Mouse (Mus musculus) heart, postnatal 0 days (tissue): ENCODE measurements around the gene Aire. TPM values are rescaled to one million over a fixed set of nuclear protein-coding genes. Genes with fewer than 3 reads are reported as not detected.

Source experiments
- ATAC-seq: fragments of 200-750 bp; cut with Nextera tagmentation; 2 replicates; pipeline ENCODE4 v1.8.0; 2017; ENCODE audit warnings: low read depth, moderate number of reproducible peaks, moderate library complexity; ENCODE audit not compliant: insufficient read depth
- DNase-seq: peaks from one replicate; pipeline ENCODE4 v3.0.0-alpha.2; 2016; ENCODE audit warnings: low spot score
- H3K27ac ChIP-seq: fragments of 300-500 bp; sonication (generic); 2 replicates; pipeline ENCODE4 v1.5.1; 2014; ENCODE audit warnings: low read depth, mild to moderate bottlenecking
- H3K27me3 ChIP-seq: fragments of 300-500 bp; sonication (generic); 2 replicates; pipeline ENCODE4 v1.6.1; 2014; ENCODE audit warnings: low read length, mixed read lengths; ENCODE audit not compliant: control insufficient read depth, insufficient read depth
- H3K36me3 ChIP-seq: fragments of 300-500 bp; sonication (generic); replicated peaks from 2 replicates; pipeline ENCODE4 v1.6.1; 2014; ENCODE audit warnings: low read length, mixed read lengths; ENCODE audit not compliant: control insufficient read depth, insufficient read depth
- H3K4me1 ChIP-seq: fragments of 300-500 bp; sonication (generic); 2 replicates; pipeline ENCODE4 v1.6.1; 2014; ENCODE audit warnings: antibody characterized with exemption; ENCODE audit not compliant: control insufficient read depth, insufficient read depth
- H3K4me2 ChIP-seq: fragments of 300-500 bp; sonication (generic); 2 replicates; pipeline ENCODE4 v1.6.1; 2014; ENCODE audit warnings: low read depth, mild to moderate bottlenecking, low read length, moderate library complexity
- H3K4me3 ChIP-seq: fragments of 300-500 bp; sonication (generic); 2 replicates; pipeline ENCODE4 v1.5.1; 2014; ENCODE audit warnings: low read depth, low read length
- H3K9ac ChIP-seq: fragments of 300-500 bp; sonication (generic); replicated peaks from 2 replicates; pipeline ENCODE4 v1.6.1; 2014; ENCODE audit warnings: low read depth, low read length, mixed read lengths
- H3K9me3 ChIP-seq: fragments of 300-500 bp; sonication (generic); replicated peaks from 2 replicates; pipeline ENCODE4 v1.6.1; 2016; ENCODE audit warnings: low read length; ENCODE audit not compliant: control insufficient read depth
- CTCF ChIP-seq: IDR thresholded peaks from 2 replicates; pipeline ENCODE4 v1.5.1; 2016; ENCODE audit warnings: antibody characterized with exemption, control low read depth, low read depth
- EP300 ChIP-seq: IDR thresholded peaks from 2 replicates; pipeline ENCODE4 v1.6.1; 2016; ENCODE audit warnings: antibody characterized with exemption, low read depth
- WGBS: fragments of 180-500 bp; shearing (Covaris S2); extraction: QIAGEN DNeasy Blood & Tissue Kit; methylation state at CpG from one replicate; pipeline ENCODE4 v1.1.7; 2014; 5-methylcytosine and 5-hydroxymethylcytosine counted together
- polyA plus RNA-seq: library from polyadenylated mRNA; unstranded; fragments of >200 nt; fragmentation: Nextera tagmentation; extraction: Ambion mirVana; gene quantifications from 2 replicates; pipeline ENCODE4 v1.2.1, GENCODE M21; 2015
- total RNA-seq: library from RNA; depleted of rRNA; stranded (reverse); fragments of >200 nt; gene quantifications from 2 replicates; pipeline ENCODE4 v1.2.3, GENCODE M21; 2014; ENCODE audit warnings: low replicate concordance; rRNA removed

Gene Aire
- total and polyA plus RNA-seq, 2 experiments from 2014 or later = not detected

GRCm38 (mm10) chr10:77985775-77986174 is 57.6 kb downstream of the Aire start:
- Histone ChIP-seq H3K36me3 (peaks cover 42% of the 10 kb centered on the region), H3K4me3 (no peak overlapping the region), H3K4me2 (no peak overlapping the region), H3K9ac (no peak overlapping the region), H3K9me3 (no peaks in the 10 kb centered on the region), H3K27ac (no peak overlapping the region), H3K4me1 (no peaks in the 10 kb centered on the region), H3K27me3 (no peaks in the 10 kb centered on the region)
- no peak for TF ChIP-seq CTCF
- no peak for TF ChIP-seq EP300
- 70% methylated on average over 5 of the region's 5 CpGs for WGBS
- DNase-seq (no peak), ATAC-seq (no peak)

GRCm38 (mm10) chr10:77984660-77985059 is 58.8 kb downstream of the Aire start:
- Histone ChIP-seq H3K4me1 (no peaks in the 10 kb centered on the region), H3K4me2 (no peak overlapping the region), H3K4me3 (no peak overlapping the region), H3K9ac (no peak overlapping the region; the same call in 1 of the 2 replicates), H3K27me3 (no peaks in the 10 kb centered on the region), H3K27ac (no peak overlapping the region), H3K36me3 (peaks cover 31% of the 10 kb centered on the region), H3K9me3 (no peaks in the 10 kb centered on the region)
- DNase-seq (peak; percentile 88), ATAC-seq (peak; percentile 84)
- TF ChIP-seq EP300 = no peak
- peak; percentile 94 for TF ChIP-seq CTCF
- 1% methylated on average over 4 of the region's 4 CpGs for WGBS

Other genes starting within 250 kb of the Aire start
- gene Gm9639, start 248.5 kb downstream of the Aire start, total RNA-seq = not detected in 2 replicates
- not detected in 2 replicates for gene Gm9639, start 248.5 kb downstream of the Aire start, polyA plus RNA-seq
- gene Gm19668, start 244.5 kb downstream of the Aire start, total RNA-seq = not detected in 2 replicates
- gene Gm19668, start 244.5 kb downstream of the Aire start, polyA plus RNA-seq = not detected in 2 replicates
- not detected in 2 replicates for gene Gm9507, start 231.8 kb downstream of the Aire start, total RNA-seq
- not detected in 2 replicates for gene Gm9507, start 231.8 kb downstream of the Aire start, polyA plus RNA-seq
- gene Gm2696, start 228.9 kb downstream of the Aire start, total RNA-seq = not detected in 2 replicates
- gene Gm2696, start 228.9 kb downstream of the Aire start, polyA plus RNA-seq = not detected in 2 replicates
- gene Krtap10-4, start 216.5 kb downstream of the Aire start, total RNA-seq = not detected in 2 replicates
- not detected in 2 replicates for gene Krtap10-4, start 216.5 kb downstream of the Aire start, polyA plus RNA-seq
- not detected in 2 replicates for gene Krtap10-10, start 207.7 kb downstream of the Aire start, total RNA-seq
- gene Krtap10-10, start 207.7 kb downstream of the Aire start, polyA plus RNA-seq = not detected in 2 replicates
- gene Gm36176, start 196.8 kb downstream of the Aire start, total RNA-seq = not detected in 2 replicates
- gene Gm36176, start 196.8 kb downstream of the Aire start, polyA plus RNA-seq = not detected in 2 replicates
- gene Gm10318, start 190.8 kb downstream of the Aire start, total RNA-seq = not detected in 2 replicates
- not detected in 2 replicates for gene Gm10318, start 190.8 kb downstream of the Aire start, polyA plus RNA-seq
- gene Gm3285, start 181.6 kb downstream of the Aire start, total RNA-seq = not detected in 2 replicates
- gene Gm3285, start 181.6 kb downstream of the Aire start, polyA plus RNA-seq = not detected in 2 replicates
- 0.08 and 2.5 TPM in 2 replicates for gene Lrrc3, start 141.1 kb downstream of the Aire start, total RNA-seq
- gene Lrrc3, start 141.1 kb downstream of the Aire start, polyA plus RNA-seq = 0.54 and 0.63 TPM in 2 replicates
- 0.27 and 2.4 TPM in 2 replicates for gene Trpm2, start 73.0 kb downstream of the Aire start, total RNA-seq
- gene Trpm2, start 73.0 kb downstream of the Aire start, polyA plus RNA-seq = 0.11 TPM in 2 replicates
- 14.8 and 48.9 TPM in 2 replicates for gene 1810043G02Rik, start 65.1 kb downstream of the Aire start, total RNA-seq
- gene 1810043G02Rik, start 65.1 kb downstream of the Aire start, polyA plus RNA-seq = 18.1 and 18.6 TPM in 2 replicates
- gene Pfkl, start 33.5 kb downstream of the Aire start, total RNA-seq = 353 and 356 TPM in 2 replicates
- 68.9 and 71.0 TPM in 2 replicates for gene Pfkl, start 33.5 kb downstream of the Aire start, polyA plus RNA-seq
- not detected in 2 replicates for gene Dnmt3l, start 1.7 kb downstream of the Aire start, total RNA-seq
- gene Dnmt3l, start 1.7 kb downstream of the Aire start, polyA plus RNA-seq = not detected in 2 replicates
- 6.1 and 7.4 TPM in 2 replicates for gene Icosl, start 25.7 kb upstream of the Aire start, total RNA-seq
- 1.2 and 1.9 TPM in 2 replicates for gene Icosl, start 25.7 kb upstream of the Aire start, polyA plus RNA-seq
- gene D10Jhu81e, start 126.2 kb upstream of the Aire start, total RNA-seq = 438 and 442 TPM in 2 replicates
- 87.9 and 92.0 TPM in 2 replicates for gene D10Jhu81e, start 126.2 kb upstream of the Aire start, polyA plus RNA-seq
- gene Pwp2, start 141.5 kb upstream of the Aire start, total RNA-seq = 11.5 and 12.1 TPM in 2 replicates
- 6.2 and 6.9 TPM in 2 replicates for gene Pwp2, start 141.5 kb upstream of the Aire start, polyA plus RNA-seq
- 51.0 and 53.3 TPM in 2 replicates for gene Trappc10, start 201.0 kb upstream of the Aire start, total RNA-seq
- gene Trappc10, start 201.0 kb upstream of the Aire start, polyA plus RNA-seq = 13.2 and 13.6 TPM in 2 replicates